Mouse (Mus musculus): ENCODE results near the gene Rtbdn.
A peak's percentile ranks its signal among the peaks of the same experiment; 100 is the strongest.

The Rtbdn gene

GRCm38 (mm10) chr8:84956768-84957167 lies 10.0 kb downstream of the Rtbdn start:
- no peak for DNase-seq (ENCODE audit: extremely low read depth, low read depth)

GRCm38 (mm10) chr8:84959811-84960210 lies 13.0 kb downstream of the Rtbdn start:
- no peak for DNase-seq (ENCODE audit: extremely low read depth, low read depth)

GRCm38 (mm10) chr8:84963952-84964351 lies 17.2 kb downstream of the Rtbdn start:
- DNase-seq (ENCODE audit: extremely low read depth, low read depth) = no peak

GRCm38 (mm10) chr8:84965731-84966291 lies 19.0 kb downstream of the Rtbdn start:
- DNase-seq (ENCODE audit: extremely low read depth, low read depth) = peak; percentile 96

- DNase-seq (ENCODE audit: extremely low read depth, low read depth) = no peak
Observed at GRCm38 (mm10) chr8:84966603-84967002, 19.8 kb downstream of the Rtbdn start.

GRCm38 (mm10) chr8:84967532-84968304 lies 20.9 kb downstream of the Rtbdn start:
- no peak for DNase-seq (ENCODE audit: extremely low read depth, low read depth)

- DNase-seq (ENCODE audit: extremely low read depth, low read depth) = no peak
Observed at GRCm38 (mm10) chr8:84968650-84969049, 21.9 kb downstream of the Rtbdn start.

- DNase-seq (ENCODE audit: extremely low read depth, low read depth) = no peak
Observed at GRCm38 (mm10) chr8:84969241-84970134, 22.7 kb downstream of the Rtbdn start, which contains the start of the genes Gm49661, Prdx2 and Rnaseh2a. Gene Gm49661, minus strand, starts transcription at chr8:84969433. Gene Prdx2, plus strand, starts transcription at chr8:84969587. Gene Rnaseh2a, minus strand, starts transcription at chr8:84969767.

- no peak for DNase-seq (ENCODE audit: extremely low read depth, low read depth)
Observed at GRCm38 (mm10) chr8:84970135-84970790, 23.5 kb downstream of the Rtbdn start.

- peak; percentile 95 for DNase-seq (ENCODE audit: extremely low read depth, low read depth)
Observed at GRCm38 (mm10) chr8:84970913-84971312, 24.1 kb downstream of the Rtbdn start.

GRCm38 (mm10) chr8:84973079-84973478 lies 26.3 kb downstream of the Rtbdn start:
- DNase-seq (ENCODE audit: extremely low read depth, low read depth) = no peak

- DNase-seq (ENCODE audit: extremely low read depth, low read depth) = peak; percentile 55
Observed at GRCm38 (mm10) chr8:84973803-84974542, 27.2 kb downstream of the Rtbdn start.

- no peak for DNase-seq (ENCODE audit: extremely low read depth, low read depth)
Observed at GRCm38 (mm10) chr8:84974543-84975142, 27.9 kb downstream of the Rtbdn start.

GRCm38 (mm10) chr8:84975434-84975833 lies 28.6 kb downstream of the Rtbdn start:
- DNase-seq (ENCODE audit: extremely low read depth, low read depth) = no peak

GRCm38 (mm10) chr8:84976031-84976762 lies 29.4 kb downstream of the Rtbdn start:
- no peak for DNase-seq (ENCODE audit: extremely low read depth, low read depth)

- no peak for DNase-seq (ENCODE audit: extremely low read depth, low read depth)
Observed at GRCm38 (mm10) chr8:84976763-84977434, 30.1 kb downstream of the Rtbdn start.

- no peak for DNase-seq (ENCODE audit: extremely low read depth, low read depth)
Observed at GRCm38 (mm10) chr8:84977435-84978247, 30.9 kb downstream of the Rtbdn start.

Measured in MEL-GATA-1-ER (cell line).